Mouse (Mus musculus) bone marrow, adult 2 months (tissue): Measurements from ENCODE around the gene Tut7.

Experiments used
- CTCF ChIP-seq: fragments of 200-500 bp; IDR thresholded peaks from 2 replicates; pipeline ENCODE4 v1.5.1; 2011; ENCODE audit warnings: low read length, control low read depth; ENCODE audit not compliant: control insufficient read depth, insufficient read depth
- POLR2A ChIP-seq: fragments of 200-500 bp; IDR thresholded peaks from 2 replicates; pipeline ENCODE4 v1.6.1; 2011; ENCODE audit warnings: low read depth, mild to moderate bottlenecking, control low read depth, low read length, borderline replicate concordance; ENCODE audit not compliant: control insufficient read depth

DNA sequence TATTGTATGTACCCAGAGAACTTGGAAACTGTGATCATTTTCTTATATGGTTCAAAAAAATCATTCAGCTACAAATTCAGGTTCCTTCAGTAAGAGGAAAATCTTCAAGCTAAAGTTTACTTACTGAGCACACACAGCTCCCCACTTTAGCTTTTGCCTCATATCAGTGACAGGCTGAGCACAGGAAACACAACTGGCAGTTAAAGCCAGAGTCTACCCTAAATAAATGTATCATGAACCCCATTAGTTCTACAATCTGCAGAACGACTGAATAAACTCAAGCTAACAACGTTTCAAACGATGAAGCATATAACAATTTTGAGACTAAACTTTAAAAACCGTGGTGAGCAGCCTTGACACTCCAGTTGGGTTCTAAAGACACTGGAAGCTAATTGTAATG, 5.6 kb downstream of the Tut7 start:
- TF ChIP-seq CTCF (no peak), POLR2A (no peak)
